Mouse (Mus musculus): ENCODE data around the gene AC124108.1. TPM values are rescaled to one million over a fixed set of nuclear protein-coding genes. Genes with fewer than 3 reads are reported as not detected.

Gene AC124108.1
- polyA plus RNA-seq (2014; fragmentation: Nextera tagmentation; extraction: Ambion mirVana), result 4.4 and 4.5 TPM in 2 replicates

- under 1% methylated on average over 34 of the region's 34 CpGs for WGBS
- DNase-seq (peak; percentile 82), ATAC-seq (ENCODE audit: low FRiP score, low TSS enrichment) (peak; percentile 16; the same call in 1 of the 2 replicates)
- H3K36me3 ChIP-seq (ENCODE audit: control insufficient read depth, insufficient read depth, low read length), result no peaks in the 10 kb centered on the region
- peak within 1 kb of the TSS; percentile 100 for H3K27ac ChIP-seq (replicated peaks; ENCODE audit: low read depth, low read length)
- H3K4me1 ChIP-seq (ENCODE audit: control insufficient read depth, insufficient read depth, low read length), result peaks cover 52% of the 10 kb centered on the region
- no peaks in the 10 kb centered on the region for H3K27me3 ChIP-seq (ENCODE audit: control insufficient read depth, insufficient read depth, low read length)
- no peaks in the 10 kb centered on the region for H3K9me3 ChIP-seq (ENCODE audit: control insufficient read depth, low read length)
- peak within 1 kb of the TSS; percentile 100 for H3K9ac ChIP-seq (replicated peaks; ENCODE audit: low read length)
- peak within 1 kb of the TSS; percentile 99 for H3K4me3 ChIP-seq (replicated peaks; ENCODE audit: low read depth, low read length)
- peak within 1 kb of the TSS; percentile 88 for H3K4me2 ChIP-seq (ENCODE audit: low read length)
These were observed at the start of gene AC124108.1, which contains the start of gene Lemd1 for GRCm38 (mm10) chr1:132191093-132191785. AC124108.1 (plus strand) TSS chr1:132191457. Lemd1 (plus strand) TSS chr1:132191431.

GRCm38 (mm10) chr1:132141753-132142152 is 49.5 kb upstream of the AC124108.1 start:
- Histone ChIP-seq H3K4me3 (replicated peaks; ENCODE audit: low read depth, low read length) (no peak overlapping the region), H3K4me1 (ENCODE audit: control insufficient read depth, insufficient read depth, low read length) (peaks cover 31% of the 10 kb centered on the region), H3K36me3 (ENCODE audit: control insufficient read depth, insufficient read depth, low read length) (no peaks in the 10 kb centered on the region), H3K27ac (replicated peaks; ENCODE audit: low read depth, low read length) (no peak overlapping the region), H3K9ac (replicated peaks; ENCODE audit: low read length) (no peak overlapping the region), H3K4me2 (ENCODE audit: low read length) (no peak overlapping the region), H3K27me3 (ENCODE audit: control insufficient read depth, insufficient read depth, low read length) (peaks cover 21% of the 10 kb centered on the region), H3K9me3 (ENCODE audit: control insufficient read depth, low read length) (no peaks in the 10 kb centered on the region)
- ATAC-seq (ENCODE audit: low FRiP score, low TSS enrichment), result no peak
- WGBS, result 64% methylated on average over 13 of the region's 13 CpGs
- DNase-seq, result no peak

DNA sequence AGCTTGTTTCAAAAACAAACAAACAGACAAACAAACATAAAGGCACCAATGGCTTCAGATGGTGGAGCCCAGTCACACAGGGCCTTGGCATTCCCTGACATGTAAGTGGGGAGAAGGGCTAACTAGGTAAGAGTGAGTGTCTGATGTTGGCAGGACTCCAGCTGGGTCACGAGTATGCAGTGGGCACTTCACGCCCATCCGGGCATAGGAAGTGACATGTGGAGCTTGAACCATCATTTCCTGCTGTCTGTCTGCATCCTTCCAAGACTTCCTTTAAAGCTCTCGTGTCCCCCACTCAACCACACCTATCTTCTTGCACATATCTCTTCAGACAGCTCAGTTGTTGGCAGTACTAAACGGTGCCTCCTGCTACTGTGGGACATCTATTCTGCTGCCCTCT is 48.2 kb upstream of the AC124108.1 start:
- no peak overlapping the region for H3K27ac ChIP-seq (replicated peaks; ENCODE audit: low read depth, low read length)
- no peak for ATAC-seq (ENCODE audit: low FRiP score, low TSS enrichment)

GRCm38 (mm10) chr1:132143730-132144129 is 47.5 kb upstream of the AC124108.1 start:
- ATAC-seq (ENCODE audit: low FRiP score, low TSS enrichment) (no peak), DNase-seq (no peak)
- peaks cover 28% of the 10 kb centered on the region for H3K4me1 ChIP-seq (ENCODE audit: control insufficient read depth, insufficient read depth, low read length)
- 57% methylated on average over 4 of the region's 4 CpGs for WGBS
- H3K9ac ChIP-seq (replicated peaks; ENCODE audit: low read length), result no peak overlapping the region
- H3K4me3 ChIP-seq (replicated peaks; ENCODE audit: low read depth, low read length), result no peak overlapping the region
- H3K9me3 ChIP-seq (ENCODE audit: control insufficient read depth, low read length), result no peaks in the 10 kb centered on the region
- H3K27me3 ChIP-seq (ENCODE audit: control insufficient read depth, insufficient read depth, low read length), result peaks cover 10% of the 10 kb centered on the region
- no peak overlapping the region for H3K4me2 ChIP-seq (ENCODE audit: low read length)
- H3K27ac ChIP-seq (replicated peaks; ENCODE audit: low read depth, low read length), result peak overlapping the region; percentile 52
- no peaks in the 10 kb centered on the region for H3K36me3 ChIP-seq (ENCODE audit: control insufficient read depth, insufficient read depth, low read length)

More for the DNA sequence above, 48.2 kb upstream of the AC124108.1 start:
- H3K27me3 ChIP-seq (ENCODE audit: control insufficient read depth, insufficient read depth, low read length), result peaks cover 17% of the 10 kb centered on the region
- peaks cover 31% of the 10 kb centered on the region for H3K4me1 ChIP-seq (ENCODE audit: control insufficient read depth, insufficient read depth, low read length)
- no peak overlapping the region for H3K9ac ChIP-seq (replicated peaks; ENCODE audit: low read length)
- 84% methylated on average over 5 of the region's 5 CpGs for WGBS
- DNase-seq, result no peak
- no peak overlapping the region for H3K4me2 ChIP-seq (ENCODE audit: low read length)
- H3K9me3 ChIP-seq (ENCODE audit: control insufficient read depth, low read length), result no peaks in the 10 kb centered on the region
- no peak overlapping the region for H3K4me3 ChIP-seq (replicated peaks; ENCODE audit: low read depth, low read length)
- H3K36me3 ChIP-seq (ENCODE audit: control insufficient read depth, insufficient read depth, low read length), result no peaks in the 10 kb centered on the region

DNA sequence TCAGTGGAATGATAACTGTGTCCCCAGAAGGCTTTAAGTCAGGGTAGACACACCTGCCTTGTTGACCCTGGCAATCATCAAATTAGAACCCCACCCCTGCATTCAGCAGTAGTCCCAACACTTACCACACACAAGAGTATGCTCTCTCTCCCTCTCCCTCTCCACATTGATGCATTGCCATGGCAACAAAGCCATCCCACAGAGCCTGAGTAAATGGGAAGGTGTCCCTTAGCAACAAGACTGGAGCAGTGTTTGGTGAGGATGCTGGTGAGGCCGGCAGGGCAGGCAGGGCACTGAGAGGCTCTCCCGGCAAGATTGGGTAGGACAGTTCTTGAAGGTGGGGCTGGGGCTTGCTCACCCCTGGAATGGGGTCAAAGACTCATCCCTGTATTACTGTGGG is 47.0 kb upstream of the AC124108.1 start:
- H3K36me3 ChIP-seq (ENCODE audit: control insufficient read depth, insufficient read depth, low read length), result no peaks in the 10 kb centered on the region
- ATAC-seq (ENCODE audit: low FRiP score, low TSS enrichment), result peak; percentile 57; the same call in 1 of the 2 replicates
- H3K4me2 ChIP-seq (ENCODE audit: low read length), result no peak overlapping the region
- no peaks in the 10 kb centered on the region for H3K9me3 ChIP-seq (ENCODE audit: control insufficient read depth, low read length)
- no peak overlapping the region for H3K9ac ChIP-seq (replicated peaks; ENCODE audit: low read length)
- 6% methylated on average over 2 of the region's 2 CpGs for WGBS
- H3K4me3 ChIP-seq (replicated peaks; ENCODE audit: low read depth, low read length), result no peak overlapping the region
- H3K4me1 ChIP-seq (ENCODE audit: control insufficient read depth, insufficient read depth, low read length), result peaks cover 23% of the 10 kb centered on the region
- DNase-seq, result peak; percentile 86
- peaks cover 8% of the 10 kb centered on the region; the same call in 1 of the 2 replicates for H3K27me3 ChIP-seq (ENCODE audit: control insufficient read depth, insufficient read depth, low read length)
- H3K27ac ChIP-seq (replicated peaks; ENCODE audit: low read depth, low read length), result peak overlapping the region; percentile 52; the same call in 1 of the 2 replicates

DNA sequence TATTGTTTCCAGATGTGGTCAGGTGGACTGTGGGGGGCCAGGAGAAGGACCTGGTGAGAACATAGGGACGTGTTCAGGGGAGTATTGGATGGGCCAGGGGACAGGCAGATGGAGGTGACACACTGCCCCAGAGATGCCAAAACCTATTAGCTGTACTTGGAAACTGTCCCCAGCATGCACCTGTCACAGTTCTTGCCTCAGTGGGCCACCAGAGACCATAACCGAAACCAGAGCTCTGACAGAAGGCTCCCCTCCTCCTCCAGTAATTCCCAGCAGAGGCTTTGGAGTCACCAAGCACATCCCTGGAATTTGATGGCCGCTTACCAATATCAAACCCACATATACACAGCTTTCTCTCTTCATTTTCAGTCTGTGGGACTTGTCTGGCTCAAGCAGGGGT is 46.4 kb upstream of the AC124108.1 start:
- Histone ChIP-seq H3K36me3 (ENCODE audit: control insufficient read depth, insufficient read depth, low read length) (no peaks in the 10 kb centered on the region), H3K27ac (replicated peaks; ENCODE audit: low read depth, low read length) (no peak overlapping the region), H3K4me3 (replicated peaks; ENCODE audit: low read depth, low read length) (no peak overlapping the region), H3K27me3 (ENCODE audit: control insufficient read depth, insufficient read depth, low read length) (peaks cover 3% of the 10 kb centered on the region; the same call in 1 of the 2 replicates), H3K4me1 (ENCODE audit: control insufficient read depth, insufficient read depth, low read length) (peaks cover 17% of the 10 kb centered on the region), H3K4me2 (ENCODE audit: low read length) (no peak overlapping the region), H3K9ac (replicated peaks; ENCODE audit: low read length) (no peak overlapping the region), H3K9me3 (ENCODE audit: control insufficient read depth, low read length) (no peaks in the 10 kb centered on the region)
- 68% methylated on average over 3 of the region's 3 CpGs for WGBS
- no peak for DNase-seq
- no peak for ATAC-seq (ENCODE audit: low FRiP score, low TSS enrichment)

DNA sequence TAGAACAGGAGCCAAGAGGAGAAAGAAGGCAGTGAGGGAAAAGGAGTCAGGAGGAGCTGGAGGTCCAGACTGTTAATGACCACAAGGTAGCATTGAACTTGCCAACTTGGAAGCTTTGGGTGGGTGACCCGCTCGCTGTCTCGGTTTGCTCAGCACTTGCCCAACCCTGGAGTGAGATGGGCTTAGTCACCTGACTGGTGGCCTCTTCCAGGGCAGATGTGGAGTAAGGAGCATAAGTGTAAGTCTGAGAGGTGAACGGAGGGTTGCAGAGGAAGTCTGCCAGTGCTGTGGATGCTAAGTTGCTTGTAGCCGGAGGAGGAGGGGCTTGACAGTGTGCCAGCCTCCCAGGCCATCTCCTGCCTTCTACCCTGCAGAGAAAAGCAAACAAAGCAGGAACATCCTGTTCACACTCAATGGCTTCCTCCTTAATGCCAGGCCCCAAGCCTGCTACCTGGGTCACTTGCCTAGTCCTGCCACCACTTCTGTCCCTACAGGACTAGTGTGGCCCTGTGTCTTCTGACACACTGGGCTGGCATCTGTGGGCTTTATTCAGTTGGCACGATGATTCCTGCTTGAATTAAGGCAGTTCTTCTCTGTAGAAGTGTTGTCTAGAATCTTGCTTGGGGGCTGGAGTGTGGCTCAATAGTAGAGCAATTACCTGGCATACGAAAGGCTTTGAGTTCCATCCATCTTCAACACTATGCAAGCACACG is 45.1 kb upstream of the AC124108.1 start:
- Histone ChIP-seq H3K4me3 (replicated peaks; ENCODE audit: low read depth, low read length) (no peak overlapping the region), H3K27ac (replicated peaks; ENCODE audit: low read depth, low read length) (no peak overlapping the region), H3K9me3 (ENCODE audit: control insufficient read depth, low read length) (no peaks in the 10 kb centered on the region), H3K4me1 (ENCODE audit: control insufficient read depth, insufficient read depth, low read length) (peaks cover 17% of the 10 kb centered on the region), H3K36me3 (ENCODE audit: control insufficient read depth, insufficient read depth, low read length) (no peaks in the 10 kb centered on the region), H3K9ac (replicated peaks; ENCODE audit: low read length) (no peak overlapping the region), H3K27me3 (ENCODE audit: control insufficient read depth, insufficient read depth, low read length) (no peaks in the 10 kb centered on the region), H3K4me2 (ENCODE audit: low read length) (no peak overlapping the region)
- no peak for ATAC-seq (ENCODE audit: low FRiP score, low TSS enrichment)
- no peak for DNase-seq
- WGBS, result 91% methylated on average over 8 of the region's 8 CpGs

DNA sequence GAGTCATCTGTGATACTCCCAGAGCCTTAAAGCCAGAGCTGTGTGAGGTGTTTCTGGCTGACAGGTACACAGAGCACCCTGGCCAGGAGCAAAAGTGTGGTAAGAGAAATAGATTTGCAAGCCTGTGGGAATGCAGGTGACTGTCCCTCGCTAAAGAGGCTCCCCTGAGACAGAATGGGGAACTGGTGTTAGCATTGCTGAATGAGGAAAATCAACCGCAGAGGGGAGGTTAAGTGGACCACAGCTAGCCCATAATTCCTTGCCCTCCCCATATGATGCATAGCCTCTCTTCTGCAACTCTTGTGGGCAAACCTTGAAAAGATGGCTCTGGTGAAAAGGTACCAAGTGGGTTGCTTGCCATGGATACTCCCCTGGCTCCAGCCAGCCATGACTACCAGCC is 41.8 kb upstream of the AC124108.1 start:
- 77% methylated on average over 2 of the region's 2 CpGs for WGBS
- Histone ChIP-seq H3K27ac (replicated peaks; ENCODE audit: low read depth, low read length) (no peak overlapping the region), H3K27me3 (ENCODE audit: control insufficient read depth, insufficient read depth, low read length) (no peaks in the 10 kb centered on the region), H3K4me3 (replicated peaks; ENCODE audit: low read depth, low read length) (no peak overlapping the region), H3K4me1 (ENCODE audit: control insufficient read depth, insufficient read depth, low read length) (peaks cover 13% of the 10 kb centered on the region), H3K9me3 (ENCODE audit: control insufficient read depth, low read length) (no peaks in the 10 kb centered on the region), H3K9ac (replicated peaks; ENCODE audit: low read length) (no peak overlapping the region), H3K4me2 (ENCODE audit: low read length) (no peak overlapping the region), H3K36me3 (ENCODE audit: control insufficient read depth, insufficient read depth, low read length) (no peaks in the 10 kb centered on the region)
- ATAC-seq (ENCODE audit: low FRiP score, low TSS enrichment), result no peak
- DNase-seq, result no peak
